Mouse (Mus musculus): ENCODE results near the gene Foxo3.

- TF ChIP-seq SIN3A (IDR thresholded peaks at IDR 0.05; ENCODE audit: low read length): no peak
- no peak for TF ChIP-seq MAZ (IDR thresholded peaks at IDR 0.05; ENCODE audit: low read depth, low read length)
- TF ChIP-seq UBTF (IDR thresholded peaks at IDR 0.05; ENCODE audit: low read depth, low read length): no peak
- TF ChIP-seq USF2 (conservative IDR thresholded peaks at IDR 0.05; ENCODE audit: low read depth, low read length): no peak
- no peak for TF ChIP-seq CTCF (conservative IDR thresholded peaks at IDR 0.05 in 1 of 2, IDR thresholded peaks at IDR 0.05 in 1 of 2; ENCODE audit: low read depth in 2 of 2, low read length in 2 of 2)
- no peak for TF ChIP-seq MEF2A (IDR thresholded peaks at IDR 0.05; ENCODE audit: borderline replicate concordance, low read depth, low read length)
- TF ChIP-seq TCF12 (IDR thresholded peaks at IDR 0.05; ENCODE audit: low read depth, low read length): no peak
These were observed 31.9 kb downstream of the Foxo3 start for GRCm38 (mm10) chr10:42244420-42245255.
